Mouse (Mus musculus): ENCODE results near the gene Cdkn1c.

DNA sequence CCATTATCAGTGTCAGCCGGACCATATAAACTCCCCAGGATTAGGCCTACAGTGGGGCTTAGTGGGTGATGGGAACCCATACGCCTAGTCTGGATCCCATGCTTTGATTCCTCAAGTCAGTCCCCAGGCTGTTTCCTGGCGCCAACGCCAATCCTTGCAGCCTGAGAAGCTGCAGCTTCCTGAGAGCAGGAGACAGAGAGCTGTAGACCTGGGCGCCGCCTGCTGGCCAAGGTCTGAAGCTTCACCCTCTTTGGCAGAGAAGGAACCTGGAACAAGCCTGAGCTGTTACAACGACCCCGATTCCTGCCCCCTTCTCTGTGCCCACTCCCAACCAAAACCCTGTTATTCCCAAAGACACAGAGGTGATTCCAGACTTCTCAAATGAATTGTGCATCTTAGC, 9.1 kb upstream of the Cdkn1c start:
- TF ChIP-seq USF1 (IDR thresholded peaks at IDR 0.05; ENCODE audit: low read depth, low read length) = no peak
- no peak for TF ChIP-seq POLR2A (IDR thresholded peaks at IDR 0.05; ENCODE audit: low read depth, low read length)
- TF ChIP-seq JUND (conservative IDR thresholded peaks at IDR 0.05; ENCODE audit: low read depth, low read length) = no peak
- no peak for TF ChIP-seq EP300 (IDR thresholded peaks at IDR 0.05; ENCODE audit: low read length)
- TF ChIP-seq ZC3H11A (IDR thresholded peaks at IDR 0.05; ENCODE audit: low read depth, low read length) = peak; percentile 8; the same call in 1 of the 2 replicates
- TF ChIP-seq UBTF (IDR thresholded peaks at IDR 0.05; ENCODE audit: low read depth, low read length) = no peak
- TF ChIP-seq CTCF (conservative IDR thresholded peaks at IDR 0.05 in 1 of 2, IDR thresholded peaks at IDR 0.05 in 1 of 2; ENCODE audit: low read depth in 2 of 2, low read length in 2 of 2) = peak; percentile 67 to 82
- TF ChIP-seq POLR2AphosphoS2 (IDR thresholded peaks at IDR 0.05; ENCODE audit: low read depth, low read length) = no peak
- TF ChIP-seq ZNF384 (IDR thresholded peaks at IDR 0.05; ENCODE audit: low read depth, low read length) = no peak

Data from CH12.LX (cell line).